Mouse (Mus musculus) left cerebral cortex, adult 6 months (tissue): ENCODE results near the gene Enkd1. TPM values are rescaled to one million over a fixed set of nuclear protein-coding genes. Genes with fewer than 3 reads are reported as not detected.

Source experiments
- long read RNA-seq, 2 experiments: library from polyadenylated mRNA; unstranded; transcript quantifications; one replicate each; pipeline ENCODE4 v2.0.0; 2019 to 2020
- polyA plus RNA-seq: library from polyadenylated mRNA; unstranded; fragments of <200 nt; fragmentation: Nextera tagmentation; gene quantifications from 2 replicates; pipeline ENCODE4 v1.2.3, GENCODE M21; 2021

The Enkd1 gene
- polyA plus RNA-seq = 5.8 and 6.8 TPM in 2 replicates
- long read RNA-seq, experiment 1, partial matches to known transcripts = 3 of 20 reads
- long read RNA-seq, experiment 1, other reads (novel, unspliced or antisense) = 16 of 20 reads
- long read RNA-seq, experiment 2, partial matches to known transcripts = 0 of 5 reads
- long read RNA-seq, experiment 2, other reads (novel, unspliced or antisense) = 4 of 5 reads

GRCm38 (mm10) chr8:105707498-105708403 is at the start of gene Enkd1, which contains the start of gene 4933405L10Rik:
Enkd1 (minus strand) TSS chr8:105708210.
4933405L10Rik (plus strand) TSS chr8:105707655.

GRCm38 (mm10) chr8:105700966-105701824 is 6.8 kb downstream of the Enkd1 start, which contains the start of the genes Acd and Pard6a:
Acd (minus strand) TSS chr8:105701102.
Pard6a (plus strand) TSS chr8:105701148.

GRCm38 (mm10) chr8:105685796-105686308 is 22.2 kb downstream of the Enkd1 start, which contains the start of gene Carmil2:
Carmil2 (plus strand) TSS chr8:105686274.

Other genes with a start within 250 kb of the Enkd1 start
- gene Tppp3, start 236.7 kb downstream of the Enkd1 start, polyA plus RNA-seq = 48.4 and 62.7 TPM in 2 replicates
- 21.7 and 24.6 TPM in 2 replicates for gene Zdhhc1, start 211.3 kb downstream of the Enkd1 start, polyA plus RNA-seq
- gene Hsd11b2, start 189.5 kb downstream of the Enkd1 start, polyA plus RNA-seq = not detected in 2 replicates
- 129 and 234 TPM in 2 replicates for gene Atp6v0d1, start 142.2 kb downstream of the Enkd1 start, polyA plus RNA-seq
- 28.9 and 32.8 TPM in 2 replicates for gene Ripor1, start 103.0 kb downstream of the Enkd1 start, polyA plus RNA-seq
- gene Ctcf, start 71.6 kb downstream of the Enkd1 start, polyA plus RNA-seq = 23.1 TPM in 2 replicates
- gene Agrp, start 70.8 kb downstream of the Enkd1 start, polyA plus RNA-seq = 0.31 and 0.59 TPM in 2 replicates
- 8.0 and 53.9 TPM in 2 replicates for gene Carmil2, start 21.9 kb downstream of the Enkd1 start, polyA plus RNA-seq
- gene Acd, start 7.1 kb downstream of the Enkd1 start, polyA plus RNA-seq = 40.9 and 44.4 TPM in 2 replicates
- gene Pard6a, start 7.1 kb downstream of the Enkd1 start, polyA plus RNA-seq = 77.9 and 82.1 TPM in 2 replicates
- gene 4933405L10Rik, start 555 bp downstream of the Enkd1 start, polyA plus RNA-seq = 0.25 and 0.41 TPM in 2 replicates
- 16.4 and 20.1 TPM in 2 replicates for gene Gfod2, start 50.5 kb upstream of the Enkd1 start, polyA plus RNA-seq
- 2.8 and 3.3 TPM in 2 replicates for gene Ranbp10, start 119.1 kb upstream of the Enkd1 start, polyA plus RNA-seq
- gene Tsnaxip1, start 119.5 kb upstream of the Enkd1 start, polyA plus RNA-seq = 0.19 and 0.27 TPM in 2 replicates
- 13.4 and 14.0 TPM in 2 replicates for gene Cenpt, start 145.1 kb upstream of the Enkd1 start, polyA plus RNA-seq
- 44.9 and 47.4 TPM in 2 replicates for gene Thap11, start 146.9 kb upstream of the Enkd1 start, polyA plus RNA-seq
- gene Nutf2, start 152.4 kb upstream of the Enkd1 start, polyA plus RNA-seq = 139 and 147 TPM in 2 replicates
- 17.4 and 18.3 TPM in 2 replicates for gene Edc4, start 172.7 kb upstream of the Enkd1 start, polyA plus RNA-seq
- 9.9 and 13.7 TPM in 2 replicates for gene Nrn1l, start 185.4 kb upstream of the Enkd1 start, polyA plus RNA-seq
- 2.7 and 3.6 TPM in 2 replicates for gene Pskh1, start 192.2 kb upstream of the Enkd1 start, polyA plus RNA-seq
- 0.21 and 0.23 TPM in 2 replicates for gene Ctrl, start 225.7 kb upstream of the Enkd1 start, polyA plus RNA-seq
- gene Psmb10, start 230.2 kb upstream of the Enkd1 start, polyA plus RNA-seq = 175 and 188 TPM in 2 replicates
- 23.8 and 26.1 TPM in 2 replicates for gene Lcat, start 235.2 kb upstream of the Enkd1 start, polyA plus RNA-seq